Mouse (Mus musculus) monocyte, adult 5-6 weeks (primary cell): ENCODE measurements around the gene Srf. TPM values are rescaled to one million over a fixed set of nuclear protein-coding genes. Genes with fewer than 3 reads are reported as not detected.

Source experiments
- ATAC-seq: fragments of 153-309, 156-312 bp; replicated peaks from 2 replicates; pipeline ENCODE4 v1.8.0; 2017; ENCODE audit warnings: mild to moderate bottlenecking; ENCODE audit not compliant: low TSS enrichment, insufficient number of reproducible peaks, severe bottlenecking, poor library complexity, low FRiP score
- total RNA-seq: library from RNA; stranded (forward); fragments of 200-1000, 200-491, 200-594 nt; gene quantifications from 3 replicates; pipeline ENCODE4 v1.2.3, GENCODE M21; 2017

Gene Srf
- total RNA-seq, 1 experiment from 2014 or later, result 24.8 TPM

DNA sequence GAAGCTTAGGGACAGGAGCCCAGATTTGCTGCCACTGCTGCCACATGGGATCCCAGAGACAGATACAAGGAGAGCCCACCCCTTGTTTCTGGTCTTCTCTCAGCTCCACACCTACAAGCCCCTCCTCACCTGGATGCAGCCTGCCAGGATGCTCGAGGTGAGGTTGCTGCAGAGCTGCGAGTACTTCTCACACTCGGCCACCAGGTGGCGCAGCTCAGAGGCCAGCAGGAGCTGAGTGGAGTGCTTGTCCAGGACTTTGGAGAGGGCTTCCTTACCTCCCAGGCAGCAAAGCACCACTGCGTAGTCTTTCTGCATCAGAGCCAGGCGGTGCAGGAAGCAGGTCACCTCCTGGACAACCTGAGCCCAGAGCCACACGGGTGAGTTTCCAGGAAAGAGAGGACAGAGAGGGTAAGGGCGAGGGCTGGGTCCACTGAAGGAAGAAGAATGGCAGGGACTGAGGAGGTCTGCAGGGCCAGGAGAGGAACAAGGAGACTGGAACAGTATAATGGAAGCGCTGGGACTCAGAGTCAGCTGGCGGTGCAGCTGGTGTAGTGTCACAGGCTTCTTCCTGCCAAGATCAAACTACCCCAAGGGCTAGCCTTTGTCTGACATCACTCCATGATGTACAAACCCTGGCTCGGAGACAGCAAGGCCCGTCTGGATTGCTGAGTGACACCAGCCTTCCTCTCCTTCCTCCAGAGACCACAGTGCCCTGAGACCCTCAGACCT lies 30.2 kb downstream of the Srf start:
- 0 out of 2 replicates have a peak, but pooled peaks have one; percentile 66 for ATAC-seq

DNA sequence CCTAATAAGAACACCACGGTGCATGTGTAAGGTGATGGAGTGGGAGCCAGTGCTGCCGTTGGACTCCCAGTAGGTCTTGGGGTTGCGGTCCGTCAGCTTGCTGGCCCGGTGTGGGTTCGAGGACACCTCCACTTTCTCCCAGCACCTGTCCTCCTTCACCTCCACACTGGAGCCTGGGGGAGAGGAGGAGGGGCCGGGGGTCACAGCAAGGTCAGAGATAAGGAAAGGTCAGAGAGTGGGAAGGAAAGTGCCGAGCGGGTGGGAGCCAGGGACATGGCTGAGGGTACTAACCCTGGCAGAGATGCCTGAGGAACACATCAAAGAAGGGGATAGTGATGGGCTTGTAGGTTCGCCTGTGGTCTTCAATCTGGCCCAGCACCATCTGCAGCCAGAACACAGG lies 30.9 kb downstream of the Srf start:
- ATAC-seq, result no peak

- ATAC-seq, result no peak
Measured at GRCm38 (mm10) chr17:46521963-46522668, 33.9 kb downstream of the Srf start.

- ATAC-seq, result no peak
Measured at GRCm38 (mm10) chr17:46521174-46521573, 34.8 kb downstream of the Srf start.

DNA sequence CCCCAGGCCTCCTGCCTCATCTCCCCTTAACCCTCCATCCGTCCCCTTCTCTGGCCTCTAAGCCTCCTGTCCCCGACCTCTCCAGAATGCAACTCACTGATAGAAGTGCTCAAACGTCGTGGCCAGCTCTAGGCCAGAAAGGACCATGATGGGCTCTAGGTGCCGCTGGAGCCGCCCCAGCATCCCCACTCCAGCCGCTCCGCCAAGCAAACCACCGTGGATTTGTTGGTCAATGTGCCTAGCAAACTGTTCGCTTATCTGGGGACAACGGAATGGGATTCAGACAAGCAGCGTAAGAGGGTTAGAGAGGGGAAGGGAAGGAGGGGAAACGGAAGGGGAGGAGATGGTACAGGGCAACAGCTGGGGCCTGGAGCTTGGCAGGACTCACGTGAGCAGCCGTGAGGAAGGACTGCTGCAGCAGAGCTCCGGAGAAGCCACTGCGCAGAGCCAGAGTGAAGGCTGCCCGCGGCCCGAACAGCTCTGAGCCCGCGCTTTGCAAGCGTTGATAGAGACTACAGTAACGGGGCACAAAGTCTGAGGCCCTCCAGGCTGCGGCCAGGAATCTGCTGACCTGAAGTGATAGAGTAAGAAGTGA lies 35.5 kb downstream of the Srf start:
- ATAC-seq, result no peak

GRCm38 (mm10) chr17:46519971-46520370 lies 36.0 kb downstream of the Srf start:
- ATAC-seq, result no peak

DNA sequence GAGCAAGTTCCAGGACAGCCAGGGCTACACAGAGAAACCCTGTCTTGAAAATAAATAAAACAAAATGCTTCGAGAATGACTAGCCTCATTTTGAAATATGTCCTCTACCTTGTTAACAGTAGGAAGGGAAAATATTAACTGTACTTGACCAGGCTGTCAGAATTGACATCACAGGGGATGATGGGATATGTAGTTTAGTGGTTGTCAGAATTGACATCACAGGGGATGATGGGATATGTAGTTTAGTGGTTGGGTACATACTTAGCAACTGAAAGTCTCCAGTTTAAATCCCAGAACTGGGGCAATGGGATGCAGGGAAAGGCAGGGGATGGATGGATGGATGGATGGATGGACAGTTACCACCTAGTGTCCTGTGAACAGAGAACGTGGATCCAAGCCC lies 42.6 kb downstream of the Srf start:
- ATAC-seq, result no peak

- no peak for ATAC-seq
Measured at GRCm38 (mm10) chr17:46511059-46511710, 44.8 kb downstream of the Srf start.

DNA sequence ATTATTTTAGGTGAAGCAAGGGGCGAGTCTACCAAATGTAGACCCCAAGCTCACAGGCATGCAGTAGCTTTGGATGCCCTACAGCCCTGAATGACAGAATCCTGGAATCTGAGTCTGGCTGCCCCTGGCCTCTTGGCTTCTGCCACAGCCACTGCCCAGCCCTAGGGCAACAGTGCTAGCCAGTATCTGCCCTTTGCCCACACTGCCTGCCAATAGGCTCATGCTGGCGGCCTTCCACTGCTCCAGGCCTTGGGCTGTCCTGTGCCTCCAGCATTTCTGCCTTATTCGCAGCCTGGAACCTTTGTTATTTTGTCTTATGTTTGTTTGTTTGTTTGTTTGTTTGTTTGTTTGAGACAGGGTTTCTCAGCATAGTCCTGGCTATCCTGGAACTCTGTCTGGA lies 50.4 kb downstream of the Srf start:
- ATAC-seq, result no peak

DNA sequence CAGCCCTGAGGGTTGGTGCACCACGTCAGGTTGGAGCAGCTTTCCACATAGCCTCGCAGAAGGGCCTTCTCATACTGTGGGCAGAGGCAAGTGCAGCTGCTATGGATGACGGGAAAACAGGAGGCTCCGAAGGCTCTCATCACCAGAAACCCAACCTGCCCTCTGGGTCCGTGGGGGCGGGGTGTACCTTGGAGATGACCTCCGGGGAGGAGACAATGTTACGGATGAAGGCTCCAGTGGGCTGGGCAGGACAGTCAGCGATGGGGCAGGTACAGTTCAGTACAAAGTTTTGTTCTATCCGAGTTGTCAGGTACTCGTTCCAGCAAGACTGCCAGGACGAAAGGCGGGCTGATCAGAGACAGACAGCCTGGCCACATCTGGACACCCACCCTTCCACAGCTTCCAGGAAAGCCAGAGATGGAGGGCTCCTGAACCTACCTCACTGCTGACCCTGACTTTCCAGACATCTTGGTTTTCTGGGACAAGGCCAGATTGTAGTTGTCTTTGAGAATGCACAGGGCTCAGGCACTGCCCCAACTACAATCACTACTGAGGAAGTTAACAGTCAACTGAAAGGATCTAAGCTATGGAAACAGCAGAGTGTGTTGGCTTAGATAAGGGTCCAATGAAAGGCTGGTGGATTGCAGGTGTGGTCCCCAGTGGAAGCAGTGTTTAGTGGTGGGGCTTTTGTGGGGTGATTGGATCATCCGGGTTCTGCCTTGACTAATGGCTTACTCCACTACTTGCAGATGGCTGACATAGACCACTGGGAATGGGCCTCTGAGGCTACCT lies 51.9 kb downstream of the Srf start:
- ATAC-seq, result no peak

DNA sequence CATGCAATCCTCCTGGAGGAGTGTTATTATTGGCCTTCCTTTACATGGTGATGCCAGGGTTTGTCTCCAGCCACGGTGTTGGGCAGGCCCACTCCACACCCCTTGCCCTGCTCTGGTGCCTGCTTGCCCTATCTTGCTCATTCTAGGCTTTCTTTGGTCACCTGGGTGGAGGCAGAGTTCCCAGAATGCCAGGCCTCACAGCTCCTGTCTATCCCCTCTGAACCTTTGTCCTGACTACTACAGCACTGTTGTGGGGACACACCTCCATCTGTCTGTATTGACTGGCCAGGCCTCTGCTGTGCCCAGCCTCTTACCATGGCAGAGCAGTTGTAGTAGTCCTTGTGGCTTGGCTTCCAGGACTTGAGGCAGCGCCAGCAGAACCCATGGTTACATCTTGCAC lies 53.2 kb downstream of the Srf start:
- ATAC-seq, result no peak

Other genes with a start within 250 kb of the Srf start
- 2.8 to 3.4 TPM (median 3.0 TPM) in 3 replicates for gene Abcc10, start 227.8 kb downstream of the Srf start, total RNA-seq
- gene Zfp318, start 172.4 kb downstream of the Srf start, total RNA-seq, result 23.5 to 54.0 TPM (median 33.9 TPM) in 3 replicates
- not detected in 3 replicates for gene Crip3, start 127.2 kb downstream of the Srf start, total RNA-seq
- gene Slc22a7, start 117.7 kb downstream of the Srf start, total RNA-seq, result not detected in 3 replicates
- under 0.01 to 0.58 TPM (median 0.48 TPM) in 3 replicates for gene Ttbk1, start 68.5 kb downstream of the Srf start, total RNA-seq
- gene Dnph1, start 59.5 kb downstream of the Srf start, total RNA-seq, result not detected in 3 replicates
- 4.4 to 7.6 TPM (median 4.9 TPM) in 3 replicates for gene Cul9, start 9.8 kb downstream of the Srf start, total RNA-seq
- not detected in 3 replicates for gene Ptk7, start 73.3 kb upstream of the Srf start, total RNA-seq
- gene Klc4, start 89.8 kb upstream of the Srf start, total RNA-seq, result 15.6 to 18.9 TPM (median 18.5 TPM) in 3 replicates
- gene Mrpl2, start 90.1 kb upstream of the Srf start, total RNA-seq, result 26.1 to 33.3 TPM (median 28.5 TPM) in 3 replicates
- 2.0 to 3.2 TPM (median 3.2 TPM) in 3 replicates for gene Cul7, start 94.2 kb upstream of the Srf start, total RNA-seq
- gene Rrp36, start 118.2 kb upstream of the Srf start, total RNA-seq, result 52.8 to 99.5 TPM (median 65.5 TPM) in 3 replicates
- 79.9 to 102 TPM (median 82.5 TPM) in 3 replicates for gene Mea1, start 122.6 kb upstream of the Srf start, total RNA-seq
- gene Klhdc3, start 124.7 kb upstream of the Srf start, total RNA-seq, result 24.6 to 30.1 TPM (median 28.5 TPM) in 3 replicates
- 24.4 to 34.6 TPM (median 30.2 TPM) in 3 replicates for gene Ppp2r5d, start 148.9 kb upstream of the Srf start, total RNA-seq
- 5.4 to 11.1 TPM (median 10.3 TPM) in 3 replicates for gene Pex6, start 155.3 kb upstream of the Srf start, total RNA-seq
- 2.2 to 3.4 TPM (median 3.1 TPM) in 3 replicates for gene Gnmt, start 173.0 kb upstream of the Srf start, total RNA-seq
- gene Cnpy3, start 196.0 kb upstream of the Srf start, total RNA-seq, result 88.2 to 109 TPM (median 106 TPM) in 3 replicates
- 0.38 TPM in 1 of 3 replicates, not detected in the others for gene Ptcra, start 207.5 kb upstream of the Srf start, total RNA-seq
- 4.2 to 8.7 TPM (median 4.2 TPM) in 3 replicates for gene 2310039H08Rik, start 216.5 kb upstream of the Srf start, total RNA-seq
- gene Rpl7l1, start 226.5 kb upstream of the Srf start, total RNA-seq, result 87.5 to 121 TPM (median 88.0 TPM) in 3 replicates